8 mouse cellular contexts compared by ENCODE assay signal in the genomic region with DNA sequence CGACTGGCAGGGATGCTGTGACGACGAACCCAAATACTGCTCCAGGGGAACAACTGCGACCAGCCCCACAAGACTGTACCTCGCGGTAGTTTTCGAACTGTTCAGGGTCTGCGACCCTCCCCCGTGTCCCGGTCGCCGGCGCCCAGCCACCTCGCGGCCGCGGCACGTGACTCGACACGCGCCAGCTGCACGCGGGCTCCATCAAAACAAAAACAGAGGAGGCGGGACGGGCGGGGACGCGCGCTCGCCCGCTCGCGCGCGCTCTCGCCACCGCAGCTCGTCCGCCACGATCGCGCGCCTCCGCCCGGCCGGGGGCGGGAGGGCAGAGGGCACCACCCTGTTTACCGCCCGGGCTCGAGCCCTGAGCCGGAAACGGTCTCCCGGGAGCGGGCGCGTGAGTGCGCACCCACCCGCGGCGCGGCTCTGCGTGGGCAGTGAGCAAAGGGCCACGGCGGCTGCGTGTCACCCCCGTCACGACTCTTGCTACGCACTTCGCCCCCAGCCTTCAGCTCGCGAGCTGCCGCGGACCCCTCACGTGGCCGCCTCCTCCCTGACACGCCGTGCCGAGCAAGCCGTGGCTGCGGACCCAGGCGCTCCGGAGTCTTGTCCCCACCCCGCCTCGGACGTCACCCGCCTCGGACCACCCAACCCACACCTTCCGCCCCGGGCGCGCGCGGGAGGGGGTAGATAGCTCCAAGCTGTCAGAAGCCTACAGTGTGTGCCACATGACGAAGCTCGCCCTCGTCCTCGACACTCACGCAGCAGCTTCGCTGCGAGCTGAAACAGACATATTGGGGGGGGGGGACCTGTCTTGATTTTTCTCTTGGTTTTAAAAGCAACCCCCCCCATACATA.
DNase-seq lines count a peak whose midpoint lies in the region; ATAC-seq and TF ChIP-seq lines count a peak whose summit lies in the region.

No protein-coding gene starts in this region.

- no peak for TF ChIP-seq CTCF in E14TG2a.4 (conservative IDR thresholded peaks at IDR 0.05; ENCODE audit: low read length)
- TF ChIP-seq CTCF in lung, embryonic 14.5 days (IDR thresholded peaks at IDR 0.05; ENCODE audit: low read depth) = no peak

- peak; percentile 34 for ATAC-seq in frontal cortex, adult (ENCODE audit: low TSS enrichment)
- peak; percentile 56 to 58 for ATAC-seq in hematopoietic stem cell, adult 5-6 weeks (replicated peaks in 1 of 2; ENCODE audit: insufficient read depth in 1 of 2, low FRiP score in 2 of 2, low TSS enrichment in 1 of 2, low read depth in 1 of 2, poor library complexity in 2 of 2, severe bottlenecking in 2 of 2)
- ATAC-seq in lung, embryonic 14.5 days (ENCODE audit: insufficient read depth) = peak; percentile 66; the same call in 1 of the 2 replicates
- ATAC-seq in neutrophil, adult 5-6 weeks (ENCODE audit: extremely low read depth, insufficient number of reproducible peaks, low FRiP score, poor library complexity, severe bottlenecking) = peak; percentile 54

- peaks cover 85% of the 10 kb centered on the region for H3K27me3 ChIP-seq in E14TG2a.4 (ENCODE audit: insufficient read depth, low read length)
- peaks cover 64% of the 10 kb centered on the region for H3K27me3 ChIP-seq in lung, embryonic 14.5 days (ENCODE audit: insufficient read depth, low read length)

- no peak overlapping the region for H3K27ac ChIP-seq in lung, embryonic 14.5 days (ENCODE audit: low read depth)

- peak overlapping the region; percentile 81 for H3K4me3 ChIP-seq in E14TG2a.4 (replicated peaks; ENCODE audit: low read length)
- H3K4me3 ChIP-seq in lung, embryonic 14.5 days (ENCODE audit: low read depth, low read length) = peak overlapping the region; percentile 67

- H3K9ac ChIP-seq in lung, embryonic 14.5 days = peak overlapping the region; percentile 47

- under 1% methylated on average over 98 of the region's 100 CpGs for WGBS in lung, embryonic 14.5 days

- H3K4me1 ChIP-seq in E14TG2a.4 (replicated peaks; ENCODE audit: low read depth, low read length) = peaks cover 49% of the 10 kb centered on the region
- peaks cover 8% of the 10 kb centered on the region for H3K4me1 ChIP-seq in lung, embryonic 14.5 days (ENCODE audit: insufficient read depth)

- no peaks in the 10 kb centered on the region for H3K9me3 ChIP-seq in E14TG2a.4 (ENCODE audit: low read length)
- H3K9me3 ChIP-seq in lung, embryonic 14.5 days (ENCODE audit: low read depth, low read length) = no peaks in the 10 kb centered on the region

- H3K36me3 ChIP-seq in E14TG2a.4 (ENCODE audit: insufficient read depth, low read length) = no peaks in the 10 kb centered on the region
- no peaks in the 10 kb centered on the region for H3K36me3 ChIP-seq in lung, embryonic 14.5 days (ENCODE audit: insufficient read depth)

- peak overlapping the region; percentile 100 for H3K4me2 ChIP-seq in lung, embryonic 14.5 days

- peak; percentile 93 to 95 for DNase-seq in cerebellum, adult 18-20 months
- peak; percentile 69 for DNase-seq in layer of hippocampus, adult 9-10 months (ENCODE audit: low spot score)
- DNase-seq in lung, embryonic 14.5 days = peak; percentile 63
- peak; percentile 88 for DNase-seq in testis, postnatal 10 days (ENCODE audit: low spot score)
